In the genomic region with DNA sequence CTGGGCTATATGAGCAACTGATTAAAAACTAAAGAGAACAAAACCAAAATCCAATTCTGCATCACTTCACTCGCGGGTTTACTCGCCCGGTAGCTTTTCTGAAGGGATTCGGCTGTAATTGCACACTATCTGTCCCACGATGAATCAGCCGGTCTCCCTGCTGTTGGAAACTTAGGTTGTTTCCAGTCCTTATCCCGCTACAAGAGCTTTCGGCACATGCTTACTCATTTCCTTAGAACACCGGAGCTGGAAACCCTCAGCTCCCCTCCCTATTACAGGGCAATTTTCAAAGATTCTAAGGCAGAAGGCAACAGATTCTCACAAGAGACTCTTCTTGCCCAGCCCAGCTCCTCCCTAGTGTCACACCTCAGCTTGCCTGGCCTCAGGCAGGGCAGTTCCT, we compare ENCODE assay signal across 24 mouse cellular contexts. TPM values are rescaled to one million over a fixed set of nuclear protein-coding genes. Genes with fewer than 3 reads are reported as not detected.
DNase-seq lines count a peak whose midpoint lies in the region; ATAC-seq and TF ChIP-seq lines count a peak whose summit lies in the region.
"Had no signal": no experiment of that assay in that cellular context is flagged by ENCODE, and none has a peak within 500 bp of the region (broad histone marks: within the 10 kb centered on the region; RNA-seq: fewer than 3 reads in every experiment).

No protein-coding gene starts in this region.

- 0 out of 2 replicates have a peak overlapping the region, but pooled peaks have one; percentile 11 for H3K9ac ChIP-seq in heart, embryonic 14.5 days (ENCODE audit: low read length)
- H3K9ac ChIP-seq in hindbrain, embryonic 12.5 days: no peak overlapping the region
- H3K9ac ChIP-seq: forebrain, postnatal 0 days; hindbrain, embryonic 14.5 days; liver, embryonic 14.5 days; lung, embryonic 15.5 days; midbrain, embryonic 13.5 days had no signal

- no peak overlapping the region for H3K27ac ChIP-seq in heart, embryonic 14.5 days (replicated peaks in 1 of 2; ENCODE audit: control insufficient read depth in 1 of 2, insufficient read depth in 1 of 2, low read depth in 2 of 2, low read length in 2 of 2)
- no peak overlapping the region for H3K27ac ChIP-seq in hindbrain, embryonic 12.5 days
- H3K27ac ChIP-seq: hindbrain, embryonic 14.5 days; left cerebral cortex, adult 2 months; liver, embryonic 14.5 days; lung, embryonic 15.5 days; macrophage; midbrain, embryonic 13.5 days had no signal

- ATAC-seq in heart, embryonic 14.5 days (ENCODE audit: insufficient number of reproducible peaks, insufficient read depth, low FRiP score, low read depth): no peak
- ATAC-seq in hindbrain, embryonic 12.5 days (ENCODE audit: low FRiP score): no peak
- ATAC-seq: CD4-positive, CD25-positive, alpha-beta regulatory T cell, adult 4 months; forebrain, postnatal 0 days; midbrain, embryonic 13.5 days had no signal

- H3K27me3 ChIP-seq in heart, embryonic 14.5 days (ENCODE audit: control insufficient read depth, insufficient read depth, low read length): no peaks in the 10 kb centered on the region
- no peaks in the 10 kb centered on the region for H3K27me3 ChIP-seq in myocyte (ENCODE audit: control insufficient read depth, insufficient read depth, insufficient read length)
- H3K27me3 ChIP-seq in hindbrain, embryonic 12.5 days: peaks cover 7% of the 10 kb centered on the region; the same call in 1 of the 2 replicates
- H3K27me3 ChIP-seq: lung, embryonic 15.5 days; midbrain, embryonic 13.5 days had no signal

- H3K4me3 ChIP-seq in heart, embryonic 14.5 days (ENCODE audit: control insufficient read depth in 1 of 2, insufficient read depth in 1 of 2, low read depth in 1 of 2, low read length in 2 of 2): no peak overlapping the region
- H3K4me3 ChIP-seq in myocyte: no peak overlapping the region
- no peak overlapping the region for H3K4me3 ChIP-seq in hindbrain, embryonic 12.5 days
- H3K4me3 ChIP-seq: left cerebral cortex, adult 2 months; lung, embryonic 15.5 days; midbrain, embryonic 13.5 days had no signal

- H3ac ChIP-seq in myocyte (ENCODE audit: control insufficient read depth, insufficient read length): no peak overlapping the region

- H3K9me3 ChIP-seq in heart, embryonic 14.5 days (ENCODE audit: control insufficient read depth, low read length): no peaks in the 10 kb centered on the region
- no peaks in the 10 kb centered on the region for H3K9me3 ChIP-seq in hindbrain, embryonic 12.5 days (replicated peaks)
- H3K9me3 ChIP-seq: lung, embryonic 15.5 days; midbrain, embryonic 13.5 days had no signal

- no peak overlapping the region for H3K4me2 ChIP-seq in heart, embryonic 14.5 days (ENCODE audit: low read length)
- H3K4me2 ChIP-seq in myocyte (ENCODE audit: low read depth): peak overlapping the region; percentile 63
- H3K4me2 ChIP-seq in hindbrain, embryonic 12.5 days (replicated peaks): no peak overlapping the region
- H3K4me2 ChIP-seq: hindbrain, embryonic 14.5 days; lung, embryonic 15.5 days; midbrain, embryonic 13.5 days had no signal

- no peaks in the 10 kb centered on the region for H3K79me2 ChIP-seq in myocyte (ENCODE audit: control insufficient read depth, insufficient read depth)

- WGBS in heart, embryonic 14.5 days: 62% methylated on average over 10 of the region's 10 CpGs
- 88% methylated on average over 10 of the region's 10 CpGs for WGBS in hindbrain, embryonic 12.5 days

- DNase-seq in heart, adult 8-10 months (ENCODE audit: low spot score): no peak
- DNase-seq in 416B (ENCODE audit: low read depth): peak; percentile 84
- peak; percentile 14 for DNase-seq in brain, adult 2 months (ENCODE audit: low read depth, low spot score)
- no peak for DNase-seq in cerebellum, adult 11 months
- DNase-seq: adrenal gland, adult 2 months; cerebellum, adult 18-20 months; cerebellum, postnatal 25 days; embryo, embryonic 11 days; forebrain, postnatal 0 days; gastrocnemius, postnatal 14 days; heart, adult 11 months; heart, postnatal 14 days; kidney, adult 2 months; kidney, postnatal 10 days had no signal

- peaks cover 36 to 56% of the 10 kb centered on the region in 2 experiments for H3K4me1 ChIP-seq in heart, embryonic 14.5 days (ENCODE audit: control insufficient read depth in 2 of 2, insufficient read depth in 2 of 2, low read length in 2 of 2)
- peaks cover 8% of the 10 kb centered on the region for H3K4me1 ChIP-seq in hindbrain, embryonic 12.5 days

- TF ChIP-seq POLR2A in myocyte (IDR thresholded peaks at IDR 0.05; ENCODE audit: insufficient read length, low read depth): no peak

- no peaks in the 10 kb centered on the region for H3K36me3 ChIP-seq in heart, embryonic 14.5 days (ENCODE audit: control insufficient read depth, insufficient read depth, low read length)
- no peaks in the 10 kb centered on the region for H3K36me3 ChIP-seq in myocyte (ENCODE audit: control insufficient read depth, insufficient read depth)
- H3K36me3 ChIP-seq in hindbrain, embryonic 12.5 days: no peaks in the 10 kb centered on the region
- H3K36me3 ChIP-seq: lung, embryonic 15.5 days; midbrain, embryonic 13.5 days had no signal

TF ChIP-seq in myocyte, 11 proteins besides CTCF, POLR2A, EP300 and RAD21:
- TF ChIP-seq MAX (IDR thresholded peaks at IDR 0.05; ENCODE audit: low read depth): no peak

RNA-seq across cellular contexts. Expression of a gene that starts 25.4 kb away (rescaled TPM):
- polyA plus RNA-seq in heart, embryonic 14.5 days (2014; fragmentation: Nextera tagmentation; extraction: Ambion mirVana): 126 and 129 TPM in 2 replicates
- 10 to 100 TPM; 58.0 to 66.2 (median 62.3) TPM for total RNA-seq in heart, adult 8-10 months (2022)
- 83.0 TPM for polyA plus RNA-seq in myocyte (2012; fragmentation: generic; extraction: Trizol)
- 122 and 128 TPM in 2 replicates for polyA plus RNA-seq in hindbrain, embryonic 12.5 days (2016; fragmentation: Nextera tagmentation; extraction: Ambion mirVana)

RNA-seq across cellular contexts. Expression of a gene that starts 40.9 kb away (rescaled TPM):
- 8.2 and 9.0 TPM in 2 replicates for polyA plus RNA-seq in heart, embryonic 14.5 days (2014; fragmentation: Nextera tagmentation; extraction: Ambion mirVana)
- 10 to 100 TPM; 26.0 to 30.0 (median 27.7) TPM for total RNA-seq in heart, adult 8-10 months (2022)
- polyA plus RNA-seq in myocyte (2012; fragmentation: generic; extraction: Trizol): 49.3 TPM
- 17.7 and 20.4 TPM in 2 replicates for polyA plus RNA-seq in hindbrain, embryonic 12.5 days (2016; fragmentation: Nextera tagmentation; extraction: Ambion mirVana)

RNA-seq across cellular contexts. Expression of a gene that starts 54.9 kb away (rescaled TPM):
- polyA plus RNA-seq in heart, embryonic 14.5 days (2014; fragmentation: Nextera tagmentation; extraction: Ambion mirVana): 6.2 and 7.4 TPM in 2 replicates
- 1 to 10 TPM; 2.5 to 5.5 (median 3.2) TPM for total RNA-seq in heart, adult 8-10 months (2022)
- polyA plus RNA-seq in myocyte (2012; fragmentation: generic; extraction: Trizol): 17.4 TPM
- polyA plus RNA-seq in hindbrain, embryonic 12.5 days (2016; fragmentation: Nextera tagmentation; extraction: Ambion mirVana): 17.7 and 21.4 TPM in 2 replicates

Comparison
In these comparisons a context has a peak if more than half of its experiments do, and no peak if none do; other contexts are left out.
1. DNase-seq: peak in 416B (single experiment) and brain, adult 2 months (single experiment); none in heart, adult 8-10 months (single experiment) and cerebellum, adult 11 months (single experiment).